Mouse (Mus musculus) cerebral cortex, adult 2 months (tissue): ENCODE data around the gene Gm17349.

Source experiments
- WGBS: fragments of 180-500 bp; shearing (Covaris S2); methylation state at CpG from one replicate; pipeline ENCODE4 v1.1.7; 2018; 5-methylcytosine and 5-hydroxymethylcytosine counted together

The Gm17349 gene

DNA sequence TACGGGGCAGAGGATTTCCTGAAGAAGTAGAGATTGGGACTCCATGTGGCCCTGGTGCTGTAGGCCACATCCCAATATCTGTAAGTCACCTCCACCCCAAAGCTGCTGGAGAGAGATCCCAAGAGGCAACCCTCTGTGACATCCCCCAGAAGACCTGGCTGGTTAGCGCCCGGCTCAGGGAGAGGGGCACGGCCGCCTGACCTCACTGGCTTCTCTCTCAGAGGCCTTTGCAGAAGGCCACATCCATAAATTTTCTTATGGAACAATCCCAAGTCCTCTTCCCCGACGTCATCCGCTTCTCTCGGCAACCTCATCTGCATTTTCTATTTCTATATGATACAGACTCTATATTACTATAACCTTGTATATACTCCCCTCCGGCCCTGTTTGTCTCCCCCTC is 5.6 kb downstream of the Gm17349 start:
- WGBS: 73% methylated on average over 10 of the region's 10 CpGs

DNA sequence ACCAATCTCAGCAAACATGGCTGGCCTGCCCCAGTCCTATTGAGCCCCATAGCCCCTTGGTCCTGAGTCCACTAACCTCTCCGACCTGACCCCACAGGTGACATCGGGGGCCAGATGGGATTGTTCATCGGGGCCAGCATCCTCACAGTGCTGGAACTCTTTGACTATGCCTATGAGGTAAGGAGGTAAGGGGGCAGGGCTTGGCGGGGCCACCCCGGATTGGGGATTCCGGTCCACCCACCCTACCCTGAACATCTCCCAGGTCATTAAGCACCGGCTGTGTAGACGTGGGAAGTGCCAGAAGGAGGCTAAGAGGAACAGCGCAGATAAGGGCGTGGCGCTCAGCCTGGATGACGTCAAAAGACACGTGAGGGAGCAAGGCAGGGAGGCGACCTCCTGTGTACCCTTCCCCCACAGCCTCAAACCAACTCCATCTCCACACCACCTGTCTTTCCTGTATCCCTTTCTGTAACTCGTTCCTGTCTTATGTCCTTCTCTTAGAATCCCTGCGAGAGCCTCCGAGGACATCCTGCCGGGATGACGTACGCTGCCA is 6.7 kb downstream of the Gm17349 start:
- WGBS: 38% methylated on average over 20 of the region's 20 CpGs

DNA sequence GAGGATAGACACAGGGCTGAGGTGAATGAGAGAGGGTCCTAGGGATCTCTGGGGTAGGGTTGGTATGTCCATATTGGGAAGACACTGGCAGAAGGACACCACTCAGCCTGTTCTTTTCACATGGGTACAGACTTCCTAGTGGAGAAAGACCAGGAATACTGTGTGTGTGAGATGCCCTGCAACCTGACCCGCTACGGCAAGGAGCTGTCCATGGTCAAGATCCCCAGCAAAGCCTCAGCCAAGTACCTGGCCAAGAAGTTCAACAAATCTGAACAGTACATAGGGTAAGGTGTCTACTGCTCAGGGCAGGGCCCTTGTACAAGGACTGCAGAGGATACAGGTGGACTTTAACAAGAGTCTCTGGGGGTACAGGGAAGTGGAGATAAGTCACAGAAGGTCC is 8.0 kb downstream of the Gm17349 start:
- WGBS: 72% methylated on average over 2 of the region's 2 CpGs

DNA sequence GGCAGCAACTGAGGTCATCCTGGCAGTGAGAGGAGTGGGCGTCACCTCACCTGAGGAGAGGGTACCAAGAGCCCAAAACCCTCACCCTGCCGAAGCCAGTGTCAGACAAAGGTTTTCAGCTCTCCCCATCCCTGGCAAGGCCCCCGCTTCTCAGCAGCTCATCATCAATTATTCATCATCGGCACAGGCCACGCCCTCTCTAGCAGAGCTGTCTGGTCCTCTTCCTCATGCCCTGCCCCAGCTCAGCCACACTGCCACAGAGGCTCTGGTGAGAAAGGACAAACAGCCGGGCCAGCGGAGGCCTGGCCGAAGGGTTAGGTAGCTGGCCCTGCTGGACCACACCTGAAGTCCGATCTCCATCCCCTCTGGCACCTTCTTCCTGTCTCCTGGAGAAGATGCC is 13.3 kb downstream of the Gm17349 start:
- 57% methylated on average over 9 of the region's 9 CpGs for WGBS

DNA sequence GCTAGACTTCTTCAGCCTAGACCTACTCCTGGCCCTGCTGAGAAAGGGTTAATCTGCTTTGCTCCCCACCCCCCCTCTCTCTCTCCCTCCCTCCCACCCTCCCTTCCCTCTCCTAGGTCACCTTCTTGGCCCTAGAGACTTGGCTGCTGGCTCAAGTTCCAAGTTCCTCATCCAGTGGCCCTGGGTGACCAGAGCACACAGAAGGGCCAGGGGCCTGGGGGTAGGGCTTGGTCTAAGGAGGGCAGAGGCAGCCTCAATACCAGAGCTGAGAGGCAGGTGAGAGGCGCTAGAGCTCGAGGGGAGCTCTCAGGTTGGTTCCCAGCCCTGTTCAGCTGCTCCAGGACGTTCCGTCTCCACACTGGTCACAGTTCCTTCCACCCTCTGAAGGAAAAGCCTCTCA is 14.4 kb downstream of the Gm17349 start:
- WGBS: 58% methylated on average over 4 of the region's 4 CpGs

- WGBS: 3% methylated on average over 4 of the region's 4 CpGs
Observed at GRCm38 (mm10) chr15:99688712-99689111, 16.6 kb downstream of the Gm17349 start.

GRCm38 (mm10) chr15:99684156-99684555 is 21.1 kb downstream of the Gm17349 start:
- WGBS: 96% methylated on average over 5 of the region's 5 CpGs

DNA sequence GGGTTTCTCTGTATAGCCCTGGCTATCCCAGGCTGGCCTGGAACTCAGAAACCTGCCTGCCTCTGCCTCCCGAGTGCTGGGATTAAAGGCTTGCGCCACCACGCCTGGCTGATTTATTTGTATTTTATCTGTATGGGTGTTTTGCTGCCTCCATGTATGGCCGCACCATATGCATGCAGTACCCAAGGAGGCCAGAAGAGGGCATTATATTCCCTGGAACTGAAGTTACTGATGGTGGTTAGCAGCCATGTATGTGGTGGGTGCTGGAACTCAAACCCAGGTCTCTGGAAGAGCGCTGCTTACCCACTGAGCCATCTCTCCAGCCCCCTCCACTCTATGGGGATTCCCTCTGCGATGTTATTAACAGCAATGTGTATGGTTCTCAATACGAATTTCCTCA is 22.4 kb downstream of the Gm17349 start:
- WGBS: 94% methylated on average over 7 of the region's 7 CpGs

DNA sequence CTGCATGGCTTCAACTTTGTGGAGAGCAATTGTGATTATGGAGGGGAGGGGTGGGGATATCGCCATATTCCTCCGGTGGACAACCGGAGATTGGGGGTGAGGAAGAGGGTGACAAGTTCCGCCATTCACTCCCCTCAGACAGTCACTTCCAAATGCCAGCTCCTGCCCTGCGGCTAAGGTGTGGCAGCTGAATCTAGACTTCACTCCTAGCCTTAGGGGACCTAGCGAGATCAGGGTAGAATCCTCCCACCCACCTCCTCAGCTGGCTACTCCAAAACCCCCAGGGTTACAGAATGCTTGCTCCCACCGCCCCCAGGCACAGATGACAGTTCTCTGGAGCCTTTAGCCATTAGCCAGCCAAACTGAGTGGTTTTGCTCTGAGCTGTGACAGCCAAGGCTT is 26.3 kb downstream of the Gm17349 start:
- WGBS: 87% methylated on average over 7 of the region's 7 CpGs

- WGBS: 31% methylated on average over 13 of the region's 13 CpGs
Observed at GRCm38 (mm10) chr15:99678063-99678800, 27.1 kb downstream of the Gm17349 start.

DNA sequence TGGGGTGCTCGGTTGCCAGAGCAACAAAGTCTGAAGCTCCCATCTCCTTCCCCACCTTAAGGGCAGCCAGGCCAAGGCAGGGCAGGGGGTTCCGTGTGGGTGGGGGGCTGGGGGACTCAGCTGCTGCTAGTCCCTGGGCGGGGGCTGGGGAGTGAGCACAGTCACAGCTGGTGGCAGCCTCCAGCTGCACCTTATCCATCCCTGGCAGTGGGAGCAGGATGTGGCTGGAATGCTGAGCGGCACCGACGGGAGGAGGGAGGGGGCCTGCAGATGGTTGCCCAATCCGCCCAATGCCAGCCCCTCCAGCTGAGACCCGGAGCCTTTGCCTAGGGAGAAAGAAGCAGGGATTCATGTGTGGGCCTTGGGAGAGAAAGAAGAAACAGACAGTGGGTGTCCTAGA is 28.2 kb downstream of the Gm17349 start:
- 39% methylated on average over 8 of the region's 8 CpGs for WGBS

GRCm38 (mm10) chr15:99674866-99675265 is 30.4 kb downstream of the Gm17349 start:
- 65% methylated on average over 3 of the region's 3 CpGs for WGBS

DNA sequence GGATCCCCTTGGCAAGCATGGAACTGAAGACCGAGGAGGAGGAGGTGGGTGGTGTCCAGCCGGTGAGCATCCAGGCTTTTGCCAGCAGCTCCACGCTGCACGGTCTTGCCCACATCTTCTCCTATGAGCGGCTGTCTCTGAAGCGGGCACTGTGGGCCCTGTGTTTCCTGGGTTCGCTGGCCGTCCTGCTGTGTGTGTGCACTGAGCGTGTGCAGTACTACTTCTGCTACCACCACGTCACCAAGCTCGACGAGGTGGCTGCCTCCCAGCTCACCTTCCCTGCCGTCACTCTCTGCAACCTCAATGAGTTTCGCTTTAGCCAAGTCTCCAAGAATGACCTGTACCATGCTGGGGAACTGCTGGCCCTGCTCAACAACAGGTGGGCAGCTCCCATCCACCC is 33.5 kb downstream of the Gm17349 start:
- WGBS: 53% methylated on average over 14 of the region's 14 CpGs

DNA sequence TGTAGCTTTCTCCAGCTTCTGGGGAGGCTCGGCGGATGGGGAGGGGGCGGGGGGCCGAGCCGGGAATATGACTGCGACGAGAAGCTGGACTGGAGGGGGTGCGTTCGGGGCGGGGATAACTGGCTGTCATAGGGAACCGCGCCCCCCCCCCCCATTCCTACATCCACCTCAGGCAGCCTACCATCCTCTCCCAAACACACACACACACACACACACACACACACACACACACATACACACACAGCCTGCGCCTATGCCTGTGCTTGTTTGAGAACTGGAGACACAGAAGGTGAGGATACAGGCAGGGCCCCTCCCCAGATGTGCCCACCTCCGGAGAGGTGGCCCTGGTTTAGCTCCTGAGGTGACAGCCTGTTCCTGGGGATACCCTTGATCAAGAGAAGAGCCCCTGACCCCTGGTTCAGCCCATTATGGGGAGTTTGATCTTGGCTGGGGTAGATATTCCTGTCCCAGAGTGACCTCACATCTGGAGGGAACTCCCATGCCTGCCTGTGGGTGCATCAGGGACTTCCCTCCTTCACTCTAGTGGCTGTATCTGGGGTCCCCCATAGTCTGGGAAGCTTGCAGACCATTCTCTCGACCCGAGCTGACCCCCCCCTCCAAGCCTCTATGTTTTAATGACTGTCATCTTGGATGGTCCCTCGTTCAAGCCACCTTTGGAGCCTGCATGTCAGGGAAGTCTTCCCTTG is 34.2 kb downstream of the Gm17349 start:
- WGBS: 22% methylated on average over 5 of the region's 17 CpGs

DNA sequence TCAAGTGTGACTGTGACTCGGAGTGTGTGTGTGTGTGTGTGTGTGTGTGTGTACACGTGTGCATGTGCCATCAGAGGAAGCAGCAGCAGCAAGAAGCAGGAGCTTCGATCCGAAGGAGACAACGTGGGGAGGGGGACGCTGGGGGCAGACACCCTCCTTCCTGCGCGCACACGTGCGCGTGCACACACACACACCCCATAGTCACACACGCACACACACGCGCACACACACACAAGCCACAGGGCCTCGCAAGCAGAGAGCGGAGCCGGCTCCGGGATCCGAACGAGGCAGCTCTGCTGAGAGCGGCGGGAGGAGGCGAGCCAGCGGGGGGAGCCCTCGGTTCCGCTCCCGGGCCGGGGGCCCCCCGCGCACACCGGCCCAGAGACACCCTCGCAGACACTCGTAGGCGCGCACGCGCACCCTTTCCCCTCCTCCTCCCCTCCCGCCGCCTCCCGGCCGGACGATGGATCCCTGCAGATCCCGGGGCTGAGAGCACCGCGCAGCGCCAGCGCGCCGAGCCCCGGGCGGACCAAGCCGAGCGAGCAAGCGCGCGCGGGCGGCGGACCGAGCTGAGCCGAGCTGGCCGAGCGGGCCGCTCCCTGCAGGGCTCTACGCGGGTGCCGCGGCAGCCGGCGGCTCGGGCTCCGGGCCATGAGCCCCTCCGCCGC is 35.0 kb downstream of the Gm17349 start, which contains the start of gene Asic1:
Gene Asic1, plus strand, starts transcription at position 215 of the 668 bp plus-strand sequence.
- under 1% methylated on average over 66 of the region's 74 CpGs for WGBS

DNA sequence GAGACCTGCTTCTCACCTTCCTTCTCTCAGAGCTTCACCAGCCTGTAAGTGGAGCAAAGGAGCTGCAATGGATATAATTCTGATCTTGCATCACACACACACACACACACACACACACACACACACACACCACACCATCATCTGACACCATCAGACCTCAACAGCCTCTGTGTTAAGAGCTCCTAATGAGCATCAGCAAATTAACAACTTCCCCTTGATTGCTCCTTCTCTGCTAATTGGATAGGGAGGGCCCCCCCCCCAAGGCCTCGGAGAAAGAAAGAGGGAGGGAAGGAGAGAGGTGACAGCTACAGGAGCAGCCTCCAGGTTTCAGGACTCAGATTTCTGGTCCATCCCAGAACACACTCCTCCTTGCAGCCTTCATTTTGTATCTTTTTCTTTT is 35.9 kb downstream of the Gm17349 start:
- 0% methylated on average over 1 of the region's 1 CpGs for WGBS

GRCm38 (mm10) chr15:99668881-99669280 is 36.4 kb downstream of the Gm17349 start:
- 2% methylated on average over 12 of the region's 12 CpGs for WGBS

GRCm38 (mm10) chr15:99667544-99667943 is 37.7 kb downstream of the Gm17349 start:
- 100% methylated on average over 2 of the region's 2 CpGs for WGBS

- under 1% methylated on average over 52 of the region's 52 CpGs for WGBS
Observed at GRCm38 (mm10) chr15:99664600-99665451, 40.5 kb downstream of the Gm17349 start.

DNA sequence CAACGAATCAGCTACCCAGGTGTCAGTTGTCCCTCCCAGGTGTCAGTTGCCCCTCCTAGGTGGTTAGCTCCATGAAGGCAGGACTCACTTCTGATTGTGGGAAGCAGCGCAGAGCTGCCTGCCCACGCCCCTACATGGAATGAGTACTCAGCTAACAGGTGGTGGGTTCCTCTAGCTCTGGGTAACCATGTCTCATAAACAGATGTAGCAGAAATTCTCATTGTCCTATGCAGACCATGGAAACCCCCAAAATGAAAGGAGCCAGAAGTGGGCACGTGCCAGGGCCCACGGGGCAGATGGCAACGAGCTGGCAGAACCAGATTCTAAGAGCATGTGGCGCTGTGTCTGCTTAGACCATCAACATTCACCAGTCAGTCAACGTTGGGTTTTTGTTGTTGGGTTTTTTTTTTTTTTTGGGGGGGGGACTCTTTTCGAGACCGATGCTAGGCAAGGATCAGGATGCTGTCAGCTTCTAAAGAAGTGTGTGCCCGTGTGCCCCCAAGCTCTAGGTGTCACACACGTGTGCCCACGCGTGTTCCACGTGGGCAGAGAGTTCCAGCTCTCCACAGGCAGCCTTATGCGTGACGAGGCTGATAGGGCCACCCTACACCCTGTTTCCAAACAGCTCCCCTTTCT is 41.2 kb downstream of the Gm17349 start:
- WGBS: 4% methylated on average over 17 of the region's 17 CpGs

DNA sequence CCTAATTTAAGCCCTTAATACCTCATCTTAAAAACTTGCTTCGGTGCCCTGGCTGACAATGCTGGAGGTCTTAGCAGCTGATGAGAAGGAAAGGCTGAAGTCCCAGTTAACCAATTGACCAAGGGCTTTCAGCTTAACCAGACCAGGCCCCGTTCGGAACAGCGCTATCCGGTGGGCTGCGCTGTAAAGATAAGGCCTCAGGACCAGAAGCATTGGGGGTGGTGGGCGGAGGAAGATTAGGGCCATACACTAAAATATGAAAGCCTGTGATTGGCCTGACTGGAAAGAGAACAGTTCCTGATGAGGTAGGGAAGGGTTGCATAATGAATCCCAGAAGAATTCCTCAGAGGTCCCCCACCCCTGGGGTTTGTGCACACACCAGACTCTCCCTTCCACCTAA is 42.9 kb downstream of the Gm17349 start:
- WGBS: 93% methylated on average over 7 of the region's 7 CpGs
